Mouse (Mus musculus) layer of hippocampus, postnatal 10 days (tissue): ENCODE results near the gene Parp14. TPM values are rescaled to one million over a fixed set of nuclear protein-coding genes. Genes with fewer than 3 reads are reported as not detected.

Source experiments
- DNase-seq, 2 experiments: peaks; one replicate each; pipeline ENCODE4 v3.0.0; 2021; ENCODE audit warnings: low spot score in 2 of 2
- total RNA-seq, 2 experiments: library from RNA; stranded (reverse); gene quantifications; 2 replicates each; pipeline ENCODE4 v1.2.3; 2021

The Parp14 gene
- total RNA-seq, 2 experiments from 2014 or later: 0.87 to 1.4 TPM

DNA sequence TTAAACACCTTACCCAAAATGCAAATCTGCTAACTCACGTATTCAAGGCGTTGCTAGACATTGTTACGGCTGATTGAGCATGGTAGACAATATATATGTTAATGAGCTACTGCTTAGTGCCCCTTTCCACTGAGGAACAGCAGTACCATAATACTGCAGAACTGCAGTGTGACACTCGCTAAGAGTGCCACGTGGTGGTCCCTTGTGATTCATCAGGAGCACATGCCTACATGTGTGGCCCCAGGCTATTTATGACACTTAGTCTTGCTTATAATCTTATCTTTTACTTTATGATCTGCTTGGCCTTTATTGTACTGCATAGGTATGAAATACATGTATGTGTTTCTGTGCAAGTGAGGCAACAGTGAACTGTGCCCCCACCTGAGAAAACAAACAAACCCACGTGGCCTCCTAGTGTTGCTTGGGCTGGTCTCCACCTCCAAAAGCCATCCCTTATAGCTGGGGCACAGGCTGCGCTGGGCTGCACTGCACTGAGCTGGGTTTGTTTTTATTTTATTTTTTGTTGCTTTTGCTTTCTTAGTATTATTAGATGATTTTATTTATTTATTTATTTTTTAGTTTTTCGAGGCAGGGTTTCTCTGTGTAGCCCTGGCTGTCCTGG, 83.7 kb downstream of the Parp14 start:
- DNase-seq: no peak

DNA sequence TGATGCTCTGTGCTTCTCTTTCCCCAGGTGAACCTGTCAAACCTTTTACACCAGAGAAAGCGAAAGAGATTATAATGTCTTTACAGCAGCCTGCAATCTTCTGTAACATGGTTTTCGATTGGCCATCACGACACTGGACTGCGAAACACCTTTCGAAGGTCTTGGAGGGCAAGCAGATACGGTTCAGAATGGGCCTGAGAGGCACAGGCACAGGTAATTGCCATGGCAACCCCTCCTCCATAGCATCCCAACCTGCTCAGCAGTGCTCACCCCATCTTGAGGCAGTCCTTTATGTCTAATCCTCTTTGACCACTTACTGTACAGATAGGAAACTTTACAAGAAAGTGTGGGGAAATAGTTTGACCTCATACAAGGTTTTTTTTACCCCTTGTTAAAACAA, 84.2 kb downstream of the Parp14 start:
- no peak for DNase-seq

DNA sequence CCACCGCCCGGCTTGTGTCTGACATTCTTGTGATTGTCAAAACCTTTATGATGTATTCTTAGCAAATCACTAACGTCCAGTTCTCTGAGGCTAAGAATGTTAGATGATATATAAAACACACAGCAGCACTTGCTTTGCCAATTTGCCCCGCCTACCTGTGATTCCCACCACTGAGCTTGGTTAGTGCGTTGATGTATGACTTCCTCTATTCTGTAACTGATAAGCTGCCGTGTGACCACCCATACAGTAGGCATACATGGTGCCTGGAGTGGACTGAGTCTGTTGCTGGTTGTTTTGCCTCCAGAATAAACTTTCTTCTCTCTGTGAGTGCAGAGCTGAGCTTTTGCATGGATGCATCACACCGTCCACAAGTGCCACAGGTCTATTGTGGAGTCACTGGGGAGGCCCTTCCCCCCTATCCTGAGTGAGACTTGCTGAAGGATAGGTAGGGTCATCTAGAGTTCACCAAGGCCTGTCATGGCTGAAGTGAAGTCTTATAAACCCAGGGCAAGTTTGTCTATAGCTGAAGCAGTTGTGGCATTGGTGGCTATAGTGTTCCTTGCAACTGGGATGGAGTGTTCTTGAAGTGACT, 87.1 kb downstream of the Parp14 start:
- no peak for DNase-seq

DNA sequence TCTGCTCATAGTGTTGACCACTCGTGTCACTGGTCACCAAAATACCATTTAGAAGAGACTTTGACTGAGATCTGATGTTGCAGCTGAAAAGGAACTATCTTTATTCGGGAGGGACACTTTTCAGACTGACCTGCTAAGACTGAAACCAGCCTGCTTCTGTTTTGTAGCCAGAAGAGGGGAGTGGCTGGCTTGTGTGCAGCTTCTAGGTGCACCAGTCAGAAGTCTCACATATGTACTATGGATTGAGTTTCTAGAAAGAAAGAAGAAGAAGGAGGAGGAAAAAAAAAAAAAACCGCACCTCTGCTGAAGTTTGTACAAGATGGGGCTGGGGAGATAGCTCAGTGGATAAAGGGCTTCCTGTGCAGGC, 88.2 kb downstream of the Parp14 start:
- DNase-seq: no peak

Other genes with a start within 250 kb of the Parp14 start
- 10 to 100 TPM; 89.2 to 93.1 TPM for gene Dirc2, start 102.2 kb downstream of the Parp14 start, total RNA-seq
- gene Hspbap1, start 101.2 kb downstream of the Parp14 start, total RNA-seq: 1 to 10 TPM; 6.8 TPM
- gene Parp9, start 66.9 kb upstream of the Parp14 start, total RNA-seq: 1 to 10 TPM; 1.9 to 2.3 TPM
- 1 to 10 TPM; 2.9 to 3.3 TPM for gene Dtx3l, start 67.6 kb upstream of the Parp14 start, total RNA-seq
- gene Kpna1, start 107.2 kb upstream of the Parp14 start, total RNA-seq: 100 to 1,000 TPM in 1 of 2 experiments, 10 to 100 TPM in 1; 96.2 to 102 TPM
- gene Wdr5b, start 169.6 kb upstream of the Parp14 start, total RNA-seq: 1 to 10 TPM; 4.5 to 5.8 TPM
- 10 to 100 TPM; 95.2 to 95.4 TPM for gene Fam162a, start 200.1 kb upstream of the Parp14 start, total RNA-seq
- 10 to 100 TPM; 21.5 to 22.1 TPM for gene Ccdc58, start 200.1 kb upstream of the Parp14 start, total RNA-seq